Mouse (Mus musculus): ENCODE measurements at regions not wholly inside any gene's neighbourhood (a gene's known extent, or its start where the extent isn't known, plus 50 kb on each side); places are given as distances from the start of the nearest gene placed in this dataset.

DNA sequence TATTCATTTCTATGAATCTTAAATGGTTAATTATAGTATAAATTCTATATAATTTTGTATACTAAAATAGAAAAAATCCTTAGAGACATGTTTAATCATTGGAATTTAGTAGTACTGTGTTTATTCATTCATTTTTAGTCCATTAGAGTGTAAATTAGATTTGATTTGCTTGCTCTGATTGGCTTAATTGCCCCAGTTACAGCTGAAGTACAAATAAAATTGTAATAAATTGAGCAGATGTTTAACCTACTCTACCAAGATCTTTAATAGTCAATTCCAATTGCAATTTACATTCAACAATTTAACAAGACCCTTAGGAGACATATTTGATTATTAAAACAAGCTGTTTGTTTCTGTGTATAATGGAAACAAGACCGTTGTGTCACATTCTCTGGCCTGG is 121.2 kb upstream of the Pter start:
- DNase-seq (ENCODE audit: low spot score) = no peak

DNA sequence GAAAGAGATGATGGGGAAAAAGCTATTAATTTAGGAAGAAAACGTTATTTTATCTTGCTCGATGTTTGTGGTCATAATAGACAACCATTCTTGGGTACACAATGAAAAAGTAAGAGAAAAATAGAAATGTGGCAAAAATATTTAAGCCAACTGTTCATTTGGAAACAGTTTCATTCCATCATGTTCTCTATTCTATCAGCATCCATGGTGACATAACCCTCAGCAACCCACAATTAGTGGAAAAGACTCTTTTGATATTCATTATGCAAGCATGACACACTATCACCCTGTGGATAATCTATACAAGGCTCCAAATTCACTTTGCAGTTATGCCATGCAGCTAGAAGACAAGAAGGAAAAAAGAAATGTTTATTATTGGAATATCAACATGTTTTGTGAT is 118.7 kb upstream of the Pter start:
- Histone ChIP-seq H3K4me3 (replicated peaks; ENCODE audit: low read length) (no peak overlapping the region), H3K27ac (no peak overlapping the region), H3K27me3 (ENCODE audit: control insufficient read depth, insufficient read depth, low read length) (no peaks in the 10 kb centered on the region), H3K9ac (no peak overlapping the region), H3K4me2 (replicated peaks) (no peak overlapping the region), H3K9me3 (ENCODE audit: control insufficient read depth, low read length) (no peaks in the 10 kb centered on the region), H3K36me3 (replicated peaks; ENCODE audit: control insufficient read depth, insufficient read depth) (no peaks in the 10 kb centered on the region), H3K4me1 (replicated peaks; ENCODE audit: control insufficient read depth, insufficient read depth, low read length) (no peaks in the 10 kb centered on the region)
- ATAC-seq (ENCODE audit: low FRiP score) = no peak
- DNase-seq (ENCODE audit: low spot score) = no peak
- WGBS = 83% methylated on average over 2 of the region's 2 CpGs

More for the DNA sequence above, 121.2 kb upstream of the Pter start:
- 0 out of 2 replicates have a peak, but pooled peaks have one; percentile 21 for ATAC-seq (ENCODE audit: low FRiP score)
- H3K27ac ChIP-seq = no peak overlapping the region
- no peaks in the 10 kb centered on the region for H3K4me1 ChIP-seq (replicated peaks; ENCODE audit: control insufficient read depth, insufficient read depth, low read length)
- no peak overlapping the region for H3K4me2 ChIP-seq (replicated peaks)
- H3K27me3 ChIP-seq (ENCODE audit: control insufficient read depth, insufficient read depth, low read length) = no peaks in the 10 kb centered on the region
- H3K36me3 ChIP-seq (replicated peaks; ENCODE audit: control insufficient read depth, insufficient read depth) = no peaks in the 10 kb centered on the region
- no peak overlapping the region for H3K4me3 ChIP-seq (replicated peaks; ENCODE audit: low read length)
- no peaks in the 10 kb centered on the region for H3K9me3 ChIP-seq (ENCODE audit: control insufficient read depth, low read length)
- WGBS = 69% methylated on average over 1 of the region's 1 CpGs
- no peak overlapping the region for H3K9ac ChIP-seq

DNA sequence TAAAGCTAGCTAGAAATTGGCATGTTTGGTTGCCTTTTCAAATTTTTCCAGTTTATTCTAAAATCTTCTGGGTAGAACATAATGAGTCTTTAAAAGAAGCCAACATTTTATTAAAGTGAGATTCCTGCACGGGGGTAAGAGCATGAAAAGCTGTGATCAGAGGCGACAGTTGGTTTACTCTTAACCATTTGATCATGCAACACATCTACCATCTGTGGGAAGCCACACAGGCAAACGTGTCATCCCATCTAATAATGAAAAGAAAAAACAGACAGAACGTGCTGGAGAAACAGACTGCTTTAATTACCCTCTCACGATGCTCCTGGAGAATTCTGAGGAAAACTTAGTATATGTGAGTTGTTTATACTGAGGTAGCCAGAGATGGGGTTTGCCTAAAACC is 115.4 kb upstream of the Pter start:
- Histone ChIP-seq H3K9ac (no peak overlapping the region), H3K27ac (no peak overlapping the region), H3K9me3 (ENCODE audit: control insufficient read depth, low read length) (no peaks in the 10 kb centered on the region), H3K4me2 (replicated peaks) (no peak overlapping the region), H3K4me1 (replicated peaks; ENCODE audit: control insufficient read depth, insufficient read depth, low read length) (no peaks in the 10 kb centered on the region), H3K36me3 (replicated peaks; ENCODE audit: control insufficient read depth, insufficient read depth) (no peaks in the 10 kb centered on the region), H3K4me3 (replicated peaks; ENCODE audit: low read length) (no peak overlapping the region), H3K27me3 (ENCODE audit: control insufficient read depth, insufficient read depth, low read length) (no peaks in the 10 kb centered on the region)
- ATAC-seq (ENCODE audit: low FRiP score) (no peak), DNase-seq (ENCODE audit: low spot score) (no peak)
- WGBS = 79% methylated on average over 5 of the region's 5 CpGs

DNA sequence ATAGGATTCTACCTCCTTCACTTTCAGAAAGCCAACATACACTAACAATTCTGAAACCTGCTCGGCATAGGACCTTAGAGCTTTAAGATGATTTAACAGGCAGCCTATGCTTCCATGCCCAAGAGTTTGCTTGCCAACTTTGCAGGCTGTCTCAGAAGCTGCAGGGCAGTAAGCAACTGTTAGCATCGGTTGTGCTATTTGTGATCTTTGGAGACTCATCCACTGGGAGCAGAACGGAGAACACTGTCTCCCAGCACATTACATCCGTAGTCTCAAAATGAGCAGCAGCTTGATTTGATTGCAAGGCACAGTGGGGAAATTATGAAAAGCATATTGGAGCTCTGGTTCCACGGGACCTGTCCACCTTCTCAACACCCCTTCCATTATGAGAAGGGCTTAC is 108.5 kb upstream of the Pter start:
- Histone ChIP-seq H3K27me3 (ENCODE audit: control insufficient read depth, insufficient read depth, low read length) (no peaks in the 10 kb centered on the region), H3K9ac (no peak overlapping the region), H3K4me3 (replicated peaks; ENCODE audit: low read length) (no peak overlapping the region), H3K9me3 (ENCODE audit: control insufficient read depth, low read length) (no peaks in the 10 kb centered on the region), H3K36me3 (replicated peaks; ENCODE audit: control insufficient read depth, insufficient read depth) (no peaks in the 10 kb centered on the region), H3K4me2 (replicated peaks) (no peak overlapping the region), H3K4me1 (replicated peaks; ENCODE audit: control insufficient read depth, insufficient read depth, low read length) (no peaks in the 10 kb centered on the region), H3K27ac (no peak overlapping the region)
- 85% methylated on average over 5 of the region's 5 CpGs for WGBS
- ATAC-seq (ENCODE audit: low FRiP score) (no peak), DNase-seq (ENCODE audit: low spot score) (no peak)

DNA sequence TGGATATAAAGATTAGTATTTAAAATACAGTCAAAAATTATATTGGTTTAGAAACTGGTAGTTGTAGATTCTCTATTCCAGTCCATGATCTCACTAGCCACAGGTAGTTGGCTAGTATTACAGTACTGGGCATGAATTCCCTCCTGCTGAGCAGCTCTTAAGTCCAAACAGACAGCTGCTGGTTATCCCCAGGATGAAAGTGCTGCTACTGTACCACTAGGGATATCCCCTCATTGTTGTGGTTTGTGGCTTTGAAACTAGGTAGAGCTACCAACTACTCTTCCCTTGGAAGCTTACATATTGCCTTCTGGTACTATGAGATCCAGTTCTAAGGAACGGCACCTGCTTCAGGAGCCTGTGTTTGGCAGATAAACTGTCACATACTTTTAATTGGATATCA is 97.9 kb upstream of the Pter start:
- Histone ChIP-seq H3K4me2 (replicated peaks) (no peak overlapping the region), H3K36me3 (replicated peaks; ENCODE audit: control insufficient read depth, insufficient read depth) (no peaks in the 10 kb centered on the region), H3K4me1 (replicated peaks; ENCODE audit: control insufficient read depth, insufficient read depth, low read length) (no peaks in the 10 kb centered on the region), H3K27ac (no peak overlapping the region), H3K9ac (no peak overlapping the region), H3K27me3 (ENCODE audit: control insufficient read depth, insufficient read depth, low read length) (no peaks in the 10 kb centered on the region), H3K4me3 (replicated peaks; ENCODE audit: low read length) (no peak overlapping the region), H3K9me3 (ENCODE audit: control insufficient read depth, low read length) (no peaks in the 10 kb centered on the region)
- no peak for ATAC-seq (ENCODE audit: low FRiP score)
- 93% methylated on average over 1 of the region's 1 CpGs for WGBS
- no peak for DNase-seq (ENCODE audit: low spot score)

DNA sequence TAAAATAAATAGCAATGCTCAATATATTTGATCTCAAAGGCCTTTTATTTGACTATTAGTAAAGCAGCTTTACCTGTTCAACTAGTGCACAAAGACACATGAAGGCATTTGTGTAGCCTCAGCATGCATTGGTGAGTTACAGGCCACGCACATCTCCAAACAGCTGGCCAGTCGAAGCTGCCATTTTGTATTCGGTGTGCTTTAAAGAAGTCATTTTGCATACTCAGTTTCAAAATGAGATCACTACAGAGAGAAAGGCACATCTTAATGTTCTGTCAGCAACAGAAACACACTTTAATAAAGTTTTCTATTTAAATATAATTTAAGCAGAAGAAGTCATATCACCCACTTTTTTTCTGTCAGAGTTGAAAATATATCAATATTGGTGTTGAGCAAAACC is 90.3 kb upstream of the Pter start:
- no peaks in the 10 kb centered on the region for H3K4me1 ChIP-seq (replicated peaks; ENCODE audit: control insufficient read depth, insufficient read depth, low read length)
- ATAC-seq (ENCODE audit: low FRiP score) (no peak), DNase-seq (ENCODE audit: low spot score) (no peak)
- H3K9me3 ChIP-seq (ENCODE audit: control insufficient read depth, low read length) = no peaks in the 10 kb centered on the region
- H3K4me3 ChIP-seq (replicated peaks; ENCODE audit: low read length) = no peak overlapping the region
- H3K27me3 ChIP-seq (ENCODE audit: control insufficient read depth, insufficient read depth, low read length) = no peaks in the 10 kb centered on the region
- H3K9ac ChIP-seq = no peak overlapping the region
- no peaks in the 10 kb centered on the region for H3K36me3 ChIP-seq (replicated peaks; ENCODE audit: control insufficient read depth, insufficient read depth)
- H3K27ac ChIP-seq = no peak overlapping the region
- no peak overlapping the region for H3K4me2 ChIP-seq (replicated peaks)
- 94% methylated on average over 3 of the region's 3 CpGs for WGBS

DNA sequence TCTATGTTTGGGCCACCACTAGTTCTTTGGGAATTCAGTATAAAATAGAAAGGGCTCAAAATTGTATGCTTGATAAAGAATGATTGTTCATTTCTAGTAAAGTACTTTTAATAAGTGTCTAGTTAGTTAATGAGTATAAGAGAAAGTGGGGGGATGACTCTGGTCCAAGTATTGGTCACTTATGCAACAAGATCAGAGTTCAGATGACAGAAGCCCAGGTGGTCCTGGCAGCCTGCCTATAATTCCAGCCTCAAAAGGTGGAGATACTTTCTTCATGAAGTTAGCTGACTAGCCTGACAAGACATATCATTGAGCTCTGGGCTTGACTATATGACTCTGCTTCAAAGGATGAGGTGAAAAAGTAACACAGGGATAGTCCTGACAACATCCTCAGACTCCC is 57.3 kb upstream of the Pter start:
- no peaks in the 10 kb centered on the region for H3K9me3 ChIP-seq (ENCODE audit: control insufficient read depth, low read length)
- no peaks in the 10 kb centered on the region for H3K4me1 ChIP-seq (replicated peaks; ENCODE audit: control insufficient read depth, insufficient read depth, low read length)

DNA sequence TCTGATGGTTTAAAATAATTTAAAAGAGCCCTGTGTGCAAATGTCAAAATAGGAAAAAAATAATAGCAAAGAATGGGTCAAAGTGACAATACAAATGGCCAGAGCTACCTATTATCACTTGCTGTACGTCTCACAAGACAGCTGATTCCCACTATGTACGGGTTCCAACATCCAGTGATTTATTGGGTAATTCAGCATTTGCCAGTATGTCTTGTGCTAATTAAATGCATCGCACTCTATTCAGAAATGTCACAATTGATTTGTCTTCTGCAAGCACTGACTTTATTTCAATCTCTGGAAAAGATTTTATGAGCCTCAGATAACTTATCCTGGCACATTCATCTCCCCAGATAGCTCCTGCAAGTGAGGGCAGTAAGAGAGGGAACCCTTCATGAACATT is 55.1 kb upstream of the Pter start:
- H3K9ac ChIP-seq = no peak overlapping the region
- H3K9me3 ChIP-seq (ENCODE audit: control insufficient read depth, low read length) = no peaks in the 10 kb centered on the region
- no peak overlapping the region for H3K4me3 ChIP-seq (replicated peaks; ENCODE audit: low read length)
- ATAC-seq (ENCODE audit: low FRiP score) (no peak), DNase-seq (ENCODE audit: low spot score) (no peak)
- no peaks in the 10 kb centered on the region for H3K4me1 ChIP-seq (replicated peaks; ENCODE audit: control insufficient read depth, insufficient read depth, low read length)
- WGBS = 56% methylated on average over 3 of the region's 3 CpGs
- no peaks in the 10 kb centered on the region for H3K27me3 ChIP-seq (ENCODE audit: control insufficient read depth, insufficient read depth, low read length)
- H3K4me2 ChIP-seq (replicated peaks) = no peak overlapping the region
- H3K36me3 ChIP-seq (replicated peaks; ENCODE audit: control insufficient read depth, insufficient read depth) = no peaks in the 10 kb centered on the region
- H3K27ac ChIP-seq = no peak overlapping the region

More for the DNA sequence above, 57.3 kb upstream of the Pter start:
- no peak overlapping the region for H3K27ac ChIP-seq
- H3K36me3 ChIP-seq (replicated peaks; ENCODE audit: control insufficient read depth, insufficient read depth) = no peaks in the 10 kb centered on the region
- DNase-seq (ENCODE audit: low spot score) (no peak), ATAC-seq (ENCODE audit: low FRiP score) (no peak)
- H3K4me3 ChIP-seq (replicated peaks; ENCODE audit: low read length) = no peak overlapping the region
- no peak overlapping the region for H3K4me2 ChIP-seq (replicated peaks)
- no peak overlapping the region for H3K9ac ChIP-seq
- H3K27me3 ChIP-seq (ENCODE audit: control insufficient read depth, insufficient read depth, low read length) = no peaks in the 10 kb centered on the region

All from hindbrain, embryonic 14.5 days (tissue).